Mouse (Mus musculus) spleen, postnatal 36 days (tissue): Measurements from ENCODE around the gene Chchd10.

ENCODE experiments used
- DNase-seq, 2 experiments: peaks; one replicate each; pipeline ENCODE4 v3.0.0; 2022; ENCODE audit warnings: low spot score in 2 of 2, mixed read lengths in 1 of 2

Gene Chchd10

DNA sequence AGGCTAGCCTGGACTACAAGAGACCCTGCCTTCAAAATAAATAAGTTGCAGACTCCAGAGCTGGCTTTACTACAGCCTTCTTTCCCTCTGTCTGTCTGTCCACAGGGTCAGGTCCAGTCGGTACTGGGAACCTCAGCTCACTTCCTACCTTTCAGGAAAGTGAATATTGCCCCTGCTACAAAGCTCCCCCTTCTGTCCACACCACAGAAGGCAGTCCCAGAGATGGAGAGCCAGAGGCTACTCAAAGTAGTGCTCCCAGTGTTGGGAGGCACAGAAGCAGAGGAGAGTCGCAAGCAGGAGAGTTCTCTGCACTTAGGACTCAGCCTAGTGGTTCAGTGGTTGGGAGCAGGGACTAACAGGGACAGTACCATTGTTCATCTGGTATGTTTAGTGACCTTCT is 8.6 kb upstream of the Chchd10 start:
- DNase-seq = no peak

DNA sequence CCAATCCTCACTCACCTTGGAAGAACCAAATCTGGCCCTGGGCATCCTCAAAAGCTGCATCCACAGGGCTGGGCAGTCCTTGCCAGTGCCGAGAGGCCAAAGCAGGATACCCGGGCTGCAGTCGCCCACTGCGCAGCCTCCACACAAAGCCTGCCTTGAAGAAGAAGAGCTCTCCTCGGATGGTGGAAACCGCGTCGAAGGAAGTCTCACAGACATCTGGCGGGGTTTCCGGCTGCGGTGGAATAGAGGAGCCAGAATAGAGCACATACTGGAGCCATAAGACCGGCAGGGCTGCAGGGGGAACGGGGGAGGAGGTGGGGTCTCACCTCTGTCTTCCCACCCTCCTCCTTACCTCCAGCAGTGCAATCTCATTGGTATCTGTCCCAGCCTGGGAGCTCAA is 6.5 kb upstream of the Chchd10 start:
- DNase-seq = no peak

DNA sequence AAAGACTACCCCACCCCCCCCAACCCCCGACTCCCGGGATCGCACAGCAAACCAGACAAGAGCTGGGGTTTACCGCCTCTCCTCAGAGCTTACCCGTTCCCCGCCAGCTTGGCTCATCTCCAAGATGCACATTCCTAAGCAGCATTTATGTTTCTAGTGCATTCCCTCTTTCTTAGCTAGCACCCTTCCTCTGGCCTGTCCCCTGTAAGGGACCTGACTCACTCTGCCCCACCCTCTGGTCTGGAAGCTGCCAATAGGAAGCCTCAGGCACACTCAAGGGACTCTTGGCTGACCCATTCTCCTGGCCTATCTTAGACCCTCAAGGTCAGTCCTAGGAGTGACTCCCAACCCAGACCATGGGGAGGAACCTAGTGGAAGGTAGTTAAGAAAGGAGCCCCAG is 2.6 kb upstream of the Chchd10 start:
- DNase-seq = no peak

DNA sequence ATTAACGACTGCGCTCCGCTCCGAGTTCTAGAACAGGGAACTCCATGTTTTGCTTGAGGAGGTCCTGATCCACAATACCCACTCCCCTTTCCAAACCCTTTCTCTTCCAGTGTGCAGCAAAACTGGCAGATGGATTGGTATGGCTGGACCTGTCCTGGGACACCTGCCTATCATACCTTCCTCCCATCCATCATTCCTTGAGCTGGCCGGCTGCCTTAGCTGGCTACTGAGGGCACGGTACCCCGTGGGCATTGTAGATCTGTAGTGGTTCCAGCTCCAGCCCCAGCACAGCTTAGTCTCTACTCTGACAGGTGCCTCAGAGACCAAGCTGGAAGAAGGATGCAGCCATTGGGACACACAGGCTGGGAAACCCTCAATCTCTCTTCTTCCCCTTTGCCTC is 1.6 kb upstream of the Chchd10 start:
- no peak for DNase-seq

DNA sequence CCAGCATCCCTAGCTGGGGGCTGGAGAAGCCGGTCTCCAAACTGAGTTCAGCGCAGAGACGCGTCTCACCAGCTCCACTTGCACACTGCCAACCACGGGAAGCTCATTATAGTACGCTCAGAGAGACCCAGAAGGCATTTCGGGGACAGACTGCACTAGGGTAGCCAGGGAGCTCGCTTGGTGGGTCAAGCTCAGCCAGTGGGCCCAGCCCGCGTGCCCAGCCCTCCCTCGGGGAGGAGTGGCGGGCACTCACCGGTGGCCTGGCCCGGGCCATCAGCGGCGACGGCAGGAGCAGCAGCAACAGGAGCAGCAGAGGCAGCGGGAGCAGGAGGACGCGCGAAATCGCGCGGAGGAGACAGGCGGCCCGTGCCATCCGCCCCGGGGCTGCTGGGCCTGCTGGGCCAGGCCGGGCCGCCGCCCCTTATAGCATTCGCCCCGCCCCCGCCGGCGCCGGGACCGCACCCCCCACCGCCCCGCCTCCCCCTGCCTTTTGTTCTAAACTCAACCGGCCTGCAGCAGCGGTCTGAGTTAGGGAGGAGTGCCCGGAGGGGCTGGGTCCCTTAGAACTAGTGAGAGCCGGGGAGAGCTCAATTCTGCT is 750 bp upstream of the Chchd10 start:
- peak; percentile 31 to 58 for DNase-seq

DNA sequence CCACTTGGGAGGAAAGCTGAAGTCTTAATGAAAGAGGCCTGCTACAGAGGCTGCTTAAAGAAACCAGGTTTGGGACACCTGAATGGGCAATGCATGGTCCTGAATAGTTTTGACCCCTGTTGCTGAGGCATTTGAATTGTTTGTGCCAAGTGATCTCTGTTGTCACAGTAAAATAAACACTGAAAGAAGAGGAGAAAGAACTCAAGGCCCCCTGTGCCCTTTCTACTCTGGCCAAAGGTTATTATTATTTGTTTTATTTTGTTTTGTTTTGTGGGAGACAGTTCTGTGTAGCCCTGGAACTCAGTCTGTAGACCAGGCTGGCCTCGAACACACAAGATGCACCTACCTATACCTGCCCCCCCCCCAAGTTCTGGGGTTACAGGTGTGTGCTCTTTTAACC is 2.1 kb downstream of the Chchd10 start:
- DNase-seq = no peak

DNA sequence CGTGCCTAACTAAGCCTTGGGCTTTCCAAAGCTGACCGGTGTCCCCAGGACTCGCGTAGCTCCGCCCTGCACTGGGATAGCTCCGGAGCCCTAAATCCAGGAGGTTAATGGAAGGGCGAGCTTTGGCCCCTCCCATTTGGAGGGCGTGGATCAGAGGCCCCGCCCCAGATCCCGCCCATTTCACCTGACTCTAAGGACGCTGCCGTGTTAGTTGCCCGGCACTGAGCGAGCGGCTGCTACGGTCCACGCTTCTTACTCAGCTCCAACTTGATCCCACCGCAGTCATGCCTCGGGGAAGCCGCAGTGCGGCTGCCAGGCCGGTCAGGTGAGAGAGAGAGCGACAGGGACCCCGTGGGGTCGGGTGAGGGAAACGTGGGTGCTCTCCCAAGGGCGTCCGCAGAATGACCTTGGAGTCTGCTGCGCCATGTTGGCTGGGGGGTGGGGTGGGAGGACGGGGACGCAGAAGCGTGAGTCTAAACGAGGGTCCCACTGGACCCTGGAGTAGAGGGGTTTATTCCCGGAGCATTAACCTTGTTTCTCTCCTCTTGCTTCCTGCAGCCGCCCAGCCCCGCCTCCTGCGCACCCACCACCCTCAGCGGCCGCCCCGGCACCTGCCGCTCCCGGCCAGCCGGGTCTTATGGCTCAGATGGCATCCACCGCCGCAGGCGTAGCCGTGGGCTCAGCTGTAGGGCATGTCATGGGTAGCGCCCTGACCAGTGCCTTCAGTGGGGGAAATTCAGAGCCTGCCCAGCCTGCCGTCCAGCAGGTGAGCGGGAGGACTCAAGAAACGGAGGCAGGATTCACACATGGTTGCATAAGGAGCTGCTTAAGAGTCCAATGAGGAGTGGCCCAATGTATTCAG is 3.0 kb downstream of the Chchd10 start, which contains the start of gene Mmp11:
Gene Mmp11 (minus strand): TSS at position 817 of the 862 bp plus-strand sequence.
- DNase-seq = peak; percentile 58 to 66

DNA sequence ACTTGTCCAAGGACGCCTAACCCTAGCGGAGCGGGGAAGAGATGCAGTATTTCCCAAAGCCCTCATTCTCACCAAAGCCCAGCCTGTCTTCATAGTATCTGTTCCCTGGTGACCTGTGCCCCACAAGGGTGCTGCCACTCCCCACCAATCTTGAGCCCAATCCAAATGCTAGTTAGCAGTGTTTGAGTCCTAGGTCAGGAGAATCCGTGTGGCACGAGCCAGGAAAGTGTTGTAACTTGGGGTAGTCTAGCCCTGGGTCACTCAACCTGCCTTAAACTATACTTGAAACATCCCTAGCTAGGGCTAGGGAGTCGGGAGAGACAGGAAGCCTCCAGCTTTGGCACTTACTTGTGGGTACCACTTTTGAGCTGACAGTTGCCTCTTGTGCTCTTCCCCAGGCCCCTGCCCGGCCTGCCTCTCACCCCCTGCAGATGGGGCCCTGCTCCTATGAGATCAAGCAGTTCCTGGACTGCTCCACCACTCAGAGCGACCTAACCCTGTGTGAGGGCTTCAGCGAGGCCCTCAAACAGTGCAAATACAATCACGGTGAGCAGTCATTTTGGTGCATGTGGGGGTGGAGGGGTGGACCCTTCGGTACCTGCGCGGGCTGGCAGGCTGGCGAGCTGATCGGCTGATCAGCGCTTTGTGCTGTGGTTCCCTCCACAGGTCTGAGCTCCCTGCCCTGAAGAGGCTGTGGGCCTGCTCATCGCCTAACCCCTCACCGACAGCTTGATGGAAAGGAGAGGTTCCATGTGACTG is 4.2 kb downstream of the Chchd10 start:
- DNase-seq = peak; percentile 35 to 36

DNA sequence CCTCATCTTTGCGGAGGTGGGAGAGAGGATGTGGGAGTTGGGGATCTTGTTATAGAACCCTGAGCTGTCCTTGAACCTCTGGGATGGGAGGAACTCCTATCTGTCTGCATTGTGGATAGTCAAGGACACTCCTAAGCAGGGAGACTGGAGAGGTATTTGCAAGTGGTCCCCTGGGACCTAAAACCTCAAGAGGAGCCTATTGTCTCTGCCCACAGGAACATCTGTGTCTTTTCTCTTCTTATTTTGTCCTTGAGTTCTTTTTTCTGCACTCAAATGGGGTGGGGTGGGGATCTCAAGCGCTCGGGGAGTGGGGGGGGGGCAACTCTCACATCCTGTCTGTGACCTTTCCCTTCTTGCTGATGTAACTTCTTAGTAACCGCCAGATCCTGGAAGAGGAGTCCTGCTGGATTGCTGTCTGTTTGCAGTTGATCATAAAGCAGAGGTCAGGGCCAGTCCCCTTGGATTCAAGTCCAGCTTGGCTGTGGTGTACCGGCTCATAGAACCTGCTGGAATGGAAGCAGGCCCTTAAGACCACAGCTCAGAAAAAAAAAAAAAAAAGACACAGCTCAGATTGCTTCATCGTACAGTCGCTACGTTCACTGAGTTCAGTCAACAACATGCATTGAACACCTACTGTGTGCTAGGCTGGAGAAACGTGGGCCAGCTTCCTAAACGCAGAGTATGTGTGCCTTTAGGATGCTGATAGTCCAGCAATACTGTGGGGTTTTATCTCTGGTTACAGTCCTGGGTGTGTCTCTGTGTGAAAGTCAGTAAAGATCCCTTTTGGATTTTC is 5.1 kb downstream of the Chchd10 start:
- DNase-seq = peak; percentile 53 to 57

DNA sequence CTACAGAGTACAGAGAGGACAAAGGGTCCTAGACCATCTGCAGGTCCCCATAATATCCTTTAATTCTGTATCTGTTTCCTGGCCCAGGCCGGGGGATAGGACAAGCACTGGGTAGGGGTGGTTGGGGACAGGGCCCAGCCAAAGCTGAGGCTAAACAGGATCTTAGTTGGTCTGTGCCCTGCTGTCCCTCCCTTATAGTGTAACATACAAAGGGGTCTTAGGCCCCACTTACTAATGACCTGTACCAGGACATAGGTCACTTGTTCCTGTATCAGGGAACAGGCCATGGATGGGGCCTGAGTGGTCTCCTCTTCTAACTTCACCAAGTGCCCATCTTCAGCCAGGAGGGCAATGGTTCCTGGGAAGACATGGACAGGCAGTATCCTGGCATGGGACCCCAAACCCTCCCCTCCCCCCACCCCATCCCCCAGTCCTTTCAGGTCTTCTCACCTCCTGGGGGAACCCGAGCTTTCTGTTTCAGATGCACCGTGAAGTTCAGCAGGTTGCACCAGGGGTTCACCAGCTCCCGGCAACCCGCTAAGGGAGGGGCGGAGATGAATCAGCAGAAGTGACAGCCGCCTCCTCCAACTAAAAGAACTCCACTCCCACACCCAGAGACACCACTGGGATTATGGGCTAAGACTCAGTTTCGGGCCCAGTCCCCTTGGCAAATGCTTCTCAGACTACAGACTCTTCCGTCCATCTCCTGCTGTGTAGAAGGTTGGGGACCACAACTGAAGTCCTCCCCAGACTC is 6.7 kb downstream of the Chchd10 start:
- DNase-seq = peak; percentile 54 to 75

DNA sequence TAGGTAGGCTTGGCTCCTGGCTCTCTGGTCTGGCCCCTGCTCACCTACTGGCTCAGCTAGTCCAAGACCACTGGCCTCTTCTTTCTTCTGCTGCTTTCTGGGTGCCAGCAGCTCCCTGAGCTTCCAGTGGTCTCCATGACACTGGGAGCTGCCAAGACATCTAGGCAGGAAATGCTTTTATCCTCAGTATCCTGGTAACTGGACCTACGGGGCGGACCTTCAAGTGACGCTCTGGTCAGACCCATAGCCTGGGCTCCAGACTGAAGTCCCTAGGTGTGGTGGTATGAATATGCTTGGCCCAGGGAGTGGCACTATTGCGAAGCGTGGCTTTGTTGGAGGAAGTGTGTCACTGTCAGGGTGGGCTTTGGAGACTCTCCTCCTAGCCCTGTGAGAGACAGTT is 7.6 kb downstream of the Chchd10 start, which contains the start of gene Gm867:
Gene Gm867 (minus strand): TSS at position 153 of the 400 bp plus-strand sequence.
- DNase-seq = no peak

DNA sequence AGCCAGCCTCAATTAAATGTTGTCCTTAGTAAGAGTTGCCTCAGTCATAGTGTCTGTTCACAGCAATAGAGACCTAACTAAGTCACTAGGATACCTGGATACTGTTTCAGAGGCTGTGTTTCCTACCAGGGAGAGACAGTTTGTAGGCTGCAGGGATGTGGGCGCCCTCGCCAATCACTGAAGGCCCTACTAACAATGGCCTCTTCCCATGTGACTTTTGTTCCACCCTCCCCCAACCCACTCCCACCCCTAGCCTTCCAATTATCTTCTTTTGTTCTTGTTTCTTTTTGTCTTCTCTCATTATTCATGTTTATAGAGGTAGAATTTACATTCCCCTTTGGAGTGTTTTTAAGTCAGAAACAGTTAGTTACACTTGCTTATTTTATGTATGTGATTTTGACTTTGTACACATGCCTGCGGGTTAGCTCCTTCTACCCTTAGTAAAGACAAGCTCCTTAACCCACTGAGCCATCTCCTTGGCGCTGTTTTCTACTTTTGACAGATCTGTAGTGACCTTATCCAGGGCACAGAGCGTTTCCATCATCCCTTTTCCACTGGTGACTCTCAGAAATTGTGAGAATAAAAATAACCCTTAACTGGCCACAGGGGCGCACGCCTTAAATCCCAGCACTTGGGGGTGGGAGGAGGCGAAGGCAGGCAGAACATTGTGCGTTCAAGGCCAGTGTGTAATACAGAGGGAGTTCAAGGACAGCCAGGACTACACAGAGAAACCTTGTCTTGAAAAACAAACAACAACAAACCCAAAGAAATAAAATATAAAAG is 8.3 kb downstream of the Chchd10 start:
- DNase-seq = no peak

DNA sequence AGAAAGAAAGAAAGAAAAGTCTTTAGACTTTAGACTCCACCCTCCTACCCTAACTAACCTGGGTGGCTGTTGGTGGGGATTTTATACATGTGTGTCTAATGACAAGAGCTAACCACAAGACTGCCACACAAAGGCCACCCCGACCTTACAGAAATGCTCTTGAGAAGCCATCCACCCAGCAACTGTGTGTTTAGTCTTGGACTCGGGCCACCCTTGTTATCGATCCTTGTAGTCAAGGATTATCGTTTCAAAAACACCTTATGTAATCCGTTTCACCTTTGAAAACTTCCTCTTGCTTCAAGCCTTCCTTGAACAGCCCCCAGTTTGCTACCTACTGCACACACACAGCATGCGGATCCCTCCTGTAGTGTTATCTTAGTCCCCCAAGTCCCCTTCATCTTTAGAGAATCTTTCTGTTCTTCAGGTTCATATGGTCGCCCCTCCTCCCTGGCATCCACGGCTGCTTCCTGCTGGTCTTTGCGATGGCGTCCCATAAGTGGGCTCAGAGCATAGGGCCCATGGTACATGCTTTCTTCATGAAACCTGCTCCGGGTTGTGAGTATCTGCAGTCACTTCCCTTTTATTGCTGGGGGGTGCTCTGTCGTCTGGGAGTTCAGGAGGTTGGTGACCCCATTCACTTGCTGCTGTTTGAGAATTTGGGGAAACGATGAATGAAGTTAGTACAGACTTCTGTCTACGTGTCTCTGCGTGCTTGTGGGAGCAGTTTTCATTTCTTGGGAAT is 10.0 kb downstream of the Chchd10 start, which contains the start of gene Vpreb3:
Gene Vpreb3 (plus strand): TSS at position 322 of the 742 bp plus-strand sequence.
- DNase-seq = no peak

DNA sequence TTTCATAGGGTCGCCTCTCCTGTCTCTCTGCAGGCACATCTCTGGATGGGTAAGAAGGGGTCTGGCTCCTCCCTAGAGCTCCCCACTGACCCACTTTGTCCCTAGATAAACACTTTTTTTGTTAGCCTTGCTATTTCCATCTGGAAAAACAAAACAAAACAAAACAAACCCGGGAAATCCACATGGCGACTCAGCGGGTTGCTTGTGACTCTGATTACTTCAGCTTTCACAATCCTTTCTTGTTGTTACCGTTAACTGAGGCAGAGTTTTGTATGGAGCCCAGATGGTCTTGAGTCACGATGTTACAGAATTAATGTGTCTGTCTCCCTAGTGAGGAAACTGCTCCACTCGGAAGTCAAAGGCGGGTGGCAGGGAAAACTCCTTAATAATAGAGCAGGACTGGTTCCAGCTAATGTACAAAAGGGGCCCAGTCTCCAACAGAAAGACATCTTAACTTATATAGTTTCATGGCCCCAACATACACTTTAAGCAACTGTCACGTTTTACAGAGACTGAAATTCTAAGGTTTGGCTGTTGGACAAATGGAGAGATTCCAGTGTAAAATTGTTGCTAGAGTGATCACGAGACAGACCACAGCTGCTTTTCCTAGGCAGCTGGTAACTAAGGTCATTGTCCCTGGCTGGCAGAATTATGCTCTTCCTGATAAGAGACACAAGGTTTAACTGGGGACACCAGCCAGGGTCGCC is 11.3 kb downstream of the Chchd10 start:
- no peak for DNase-seq

DNA sequence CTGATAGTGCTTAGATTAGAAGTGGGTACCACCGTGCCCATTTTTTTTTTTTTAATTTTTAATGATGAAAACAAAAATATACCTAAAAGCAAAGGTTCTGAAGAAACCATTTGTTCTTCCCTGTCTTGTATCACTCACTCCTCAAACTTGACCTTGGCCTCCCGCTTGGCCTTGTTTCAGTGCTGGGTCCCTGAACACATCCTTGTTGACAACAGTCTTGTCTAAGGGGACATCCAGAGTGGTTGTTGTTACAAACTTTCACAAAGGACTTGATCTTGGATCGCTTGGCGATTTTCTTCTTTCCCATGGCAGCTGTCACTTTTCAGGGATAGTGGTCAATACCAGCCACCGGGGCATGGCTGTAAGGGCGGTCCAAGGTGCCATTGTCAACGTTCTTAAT is 12.3 kb downstream of the Chchd10 start:
- no peak for DNase-seq

DNA sequence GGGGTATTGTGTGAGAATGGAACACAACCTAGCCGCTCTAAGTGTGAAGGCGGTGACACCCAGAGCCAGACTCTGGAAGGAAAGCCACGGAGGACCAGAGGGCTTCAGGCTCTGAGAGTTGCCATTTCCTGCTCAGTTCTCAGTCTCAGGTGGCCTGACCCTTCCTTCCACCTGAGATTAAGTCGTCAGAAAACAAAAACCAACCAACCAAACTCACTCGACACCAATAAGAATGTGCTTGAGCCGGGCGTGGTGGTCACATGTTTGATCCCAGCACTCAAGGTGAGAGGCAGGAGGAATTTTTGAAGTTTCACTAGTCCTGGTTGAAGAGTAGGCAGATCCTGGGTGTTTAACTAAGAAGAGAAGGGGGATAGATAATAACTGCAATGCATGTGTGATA is 13.0 kb downstream of the Chchd10 start:
- no peak for DNase-seq

DNA sequence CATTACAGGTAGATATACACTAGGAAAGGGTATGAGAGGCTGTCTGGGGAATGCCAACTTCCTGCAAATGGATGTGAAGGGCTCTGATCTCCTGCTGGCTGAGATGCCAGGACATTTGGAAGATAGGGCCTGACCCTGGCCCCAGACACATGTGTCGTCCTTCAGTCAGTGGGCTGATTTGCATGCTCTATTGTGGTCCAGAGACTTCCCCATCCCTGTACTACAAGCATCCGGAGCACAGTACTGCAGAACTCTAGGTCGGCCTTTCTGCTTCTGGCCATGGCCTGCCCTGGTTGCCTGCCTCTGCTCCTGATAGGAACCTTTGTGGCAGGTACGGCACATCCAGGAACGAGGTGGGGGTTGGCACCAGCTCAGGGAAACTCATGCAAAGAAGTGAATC is 15.1 kb downstream of the Chchd10 start:
- DNase-seq = peak; percentile 57 to 63
